Mouse (Mus musculus) midbrain, embryonic 11.5 days (tissue): ENCODE measurements around the gene Tmem114. TPM values are rescaled to one million over a fixed set of nuclear protein-coding genes. Genes with fewer than 3 reads are reported as not detected.
A peak's percentile ranks its signal among the peaks of the same experiment; 100 is the strongest.

Source experiments
- ATAC-seq: fragments of 200-750 bp; cut with Nextera tagmentation; 2 replicates; pipeline ENCODE4 v1.8.0; 2017; ENCODE audit warnings: moderate TSS enrichment, moderate library complexity; ENCODE audit not compliant: low FRiP score
- DNase-seq: peaks from one replicate; pipeline ENCODE4 v3.0.0; 2015; ENCODE audit warnings: low spot score; ENCODE audit errors: missing footprints
- H3K27ac ChIP-seq: fragments of 300-500 bp; sonication (generic); 2 replicates; pipeline ENCODE4 v1.5.1; 2014; ENCODE audit warnings: low read depth, low read length
- H3K27me3 ChIP-seq: fragments of 300-500 bp; sonication (generic); 2 replicates; pipeline ENCODE4 v1.6.1; 2014; ENCODE audit warnings: mild to moderate bottlenecking, low read length, moderate library complexity, mixed read lengths; ENCODE audit not compliant: control insufficient read depth, insufficient read depth
- H3K36me3 ChIP-seq: fragments of 300-500 bp; sonication (generic); 2 replicates; pipeline ENCODE4 v1.6.1; 2014; ENCODE audit warnings: mild to moderate bottlenecking, low read length, moderate library complexity, mixed read lengths; ENCODE audit not compliant: control insufficient read depth, insufficient read depth
- H3K4me1 ChIP-seq: fragments of 300-500 bp; sonication (generic); 2 replicates; pipeline ENCODE4 v1.6.1; 2014; ENCODE audit warnings: low read length; ENCODE audit not compliant: control insufficient read depth, insufficient read depth
- H3K4me2 ChIP-seq: fragments of 300-500 bp; sonication (generic); 2 replicates; pipeline ENCODE4 v1.6.1; 2014; ENCODE audit warnings: mild to moderate bottlenecking, moderate library complexity
- H3K4me3 ChIP-seq: fragments of 300-500 bp; sonication (generic); 2 replicates; pipeline ENCODE4 v1.5.1; 2014; ENCODE audit warnings: low read depth, low read length
- H3K9ac ChIP-seq: fragments of 300-500 bp; sonication (generic); 2 replicates; pipeline ENCODE4 v1.6.1; 2014; ENCODE audit warnings: low read length
- H3K9me3 ChIP-seq: fragments of 300-500 bp; sonication (generic); 2 replicates; pipeline ENCODE4 v1.6.1; 2016; ENCODE audit warnings: low read length; ENCODE audit not compliant: control insufficient read depth
- WGBS: fragments of 180-500 bp; shearing (Covaris S2); extraction: QIAGEN DNeasy Blood & Tissue Kit; methylation state at CpG from one replicate; pipeline ENCODE4 v1.1.7; 2014; 5-methylcytosine and 5-hydroxymethylcytosine counted together
- polyA plus RNA-seq: library from polyadenylated mRNA; unstranded; fragments of >200 nt; fragmentation: Nextera tagmentation; extraction: Ambion mirVana; gene quantifications from 2 replicates; pipeline ENCODE4 v1.2.1, GENCODE M21; 2014

The Tmem114 gene
- polyA plus RNA-seq: not detected in 2 replicates

- Histone ChIP-seq H3K4me1 (peaks cover 4% of the 10 kb centered on the region), H3K36me3 (no peaks in the 10 kb centered on the region), H3K27me3 (peaks cover 35% of the 10 kb centered on the region), H3K4me2 (peak within 1 kb of the TSS; percentile 65), H3K9me3 (no peaks in the 10 kb centered on the region), H3K9ac (peak within 1 kb of the TSS; percentile 40), H3K27ac (no peak within 1 kb of the TSS), H3K4me3 (peak within 1 kb of the TSS; percentile 33)
- 2% methylated on average over 16 of the region's 16 CpGs for WGBS
- DNase-seq: no peak
- 0 out of 2 replicates have a peak, but pooled peaks have one; percentile 44 for ATAC-seq
Observed at GRCm38 (mm10) chr16:8424971-8425330, at the start of gene Tmem114. Gene Tmem114, minus strand, starts transcription at chr16:8425136.

GRCm38 (mm10) chr16:8470603-8471481 lies 45.9 kb upstream of the Tmem114 start, which contains the start of gene Mettl22:
Gene Mettl22, plus strand, starts transcription at chr16:8470788.
- H3K4me1 ChIP-seq: peaks cover 3% of the 10 kb centered on the region; the same call in 1 of the 2 replicates
- no peaks in the 10 kb centered on the region for H3K36me3 ChIP-seq
- H3K4me3 ChIP-seq: peak within 1 kb of the TSS; percentile 78
- DNase-seq (peak; percentile 99), ATAC-seq (peak; percentile 97)
- no peaks in the 10 kb centered on the region for H3K9me3 ChIP-seq
- peak within 1 kb of the TSS; percentile 77 for H3K4me2 ChIP-seq
- under 1% methylated on average over 48 of the region's 48 CpGs for WGBS
- peak within 1 kb of the TSS; percentile 84 for H3K9ac ChIP-seq
- peak within 1 kb of the TSS; percentile 35; the same call in 1 of the 2 replicates for H3K27ac ChIP-seq
- no peaks in the 10 kb centered on the region for H3K27me3 ChIP-seq

- H3K27ac ChIP-seq: no peak overlapping the region
- H3K9ac ChIP-seq: no peak overlapping the region
Observed at GRCm38 (mm10) chr16:8470132-8470531, 45.2 kb upstream of the Tmem114 start.

GRCm38 (mm10) chr16:8459098-8459497 lies 34.2 kb upstream of the Tmem114 start:
- Histone ChIP-seq H3K36me3 (no peaks in the 10 kb centered on the region), H3K4me3 (no peak overlapping the region), H3K27me3 (no peaks in the 10 kb centered on the region), H3K4me2 (no peak overlapping the region), H3K9me3 (no peaks in the 10 kb centered on the region), H3K4me1 (no peaks in the 10 kb centered on the region), H3K9ac (no peak overlapping the region), H3K27ac (no peak overlapping the region)
- WGBS: 35% methylated on average over 6 of the region's 6 CpGs
- DNase-seq (peak; percentile 96), ATAC-seq (no peak)

More at GRCm38 (mm10) chr16:8470132-8470531, 45.2 kb upstream of the Tmem114 start:
- Histone ChIP-seq H3K4me3 (no peak overlapping the region), H3K4me1 (peaks cover 3% of the 10 kb centered on the region; the same call in 1 of the 2 replicates), H3K36me3 (no peaks in the 10 kb centered on the region), H3K9me3 (no peaks in the 10 kb centered on the region), H3K27me3 (no peaks in the 10 kb centered on the region), H3K4me2 (peak overlapping the region; percentile 77)
- DNase-seq (no peak), ATAC-seq (peak; percentile 60)
- 83% methylated on average over 2 of the region's 2 CpGs for WGBS

- no peaks in the 10 kb centered on the region for H3K27me3 ChIP-seq
- 87% methylated on average over 4 of the region's 4 CpGs for WGBS
- no peaks in the 10 kb centered on the region for H3K9me3 ChIP-seq
- H3K4me2 ChIP-seq: no peak overlapping the region
- H3K4me1 ChIP-seq: no peaks in the 10 kb centered on the region
- no peak overlapping the region for H3K27ac ChIP-seq
- DNase-seq (no peak), ATAC-seq (no peak)
- no peaks in the 10 kb centered on the region for H3K36me3 ChIP-seq
- H3K4me3 ChIP-seq: no peak overlapping the region
- H3K9ac ChIP-seq: no peak overlapping the region
Observed at GRCm38 (mm10) chr16:8458391-8458790, 33.5 kb upstream of the Tmem114 start.

GRCm38 (mm10) chr16:8455221-8455620 lies 30.3 kb upstream of the Tmem114 start:
- H3K36me3 ChIP-seq: no peaks in the 10 kb centered on the region
- WGBS: 77% methylated on average over 2 of the region's 2 CpGs
- no peak overlapping the region for H3K4me3 ChIP-seq
- no peaks in the 10 kb centered on the region for H3K4me1 ChIP-seq
- no peak for ATAC-seq
- H3K27ac ChIP-seq: no peak overlapping the region
- no peak overlapping the region for H3K9ac ChIP-seq
- DNase-seq: no peak
- H3K9me3 ChIP-seq: no peaks in the 10 kb centered on the region
- H3K4me2 ChIP-seq: no peak overlapping the region
- no peaks in the 10 kb centered on the region for H3K27me3 ChIP-seq

GRCm38 (mm10) chr16:8453301-8453700 lies 28.4 kb upstream of the Tmem114 start:
- WGBS: 96% methylated on average over 2 of the region's 2 CpGs
- Histone ChIP-seq H3K9me3 (no peaks in the 10 kb centered on the region), H3K9ac (no peak overlapping the region), H3K4me2 (no peak overlapping the region), H3K4me3 (no peak overlapping the region), H3K4me1 (no peaks in the 10 kb centered on the region), H3K27ac (no peak overlapping the region), H3K36me3 (no peaks in the 10 kb centered on the region), H3K27me3 (no peaks in the 10 kb centered on the region)
- ATAC-seq: no peak
- no peak for DNase-seq

GRCm38 (mm10) chr16:8446256-8446655 lies 21.3 kb upstream of the Tmem114 start:
- Histone ChIP-seq H3K4me2 (no peak overlapping the region), H3K27ac (no peak overlapping the region), H3K36me3 (no peaks in the 10 kb centered on the region), H3K9me3 (no peaks in the 10 kb centered on the region), H3K9ac (no peak overlapping the region), H3K27me3 (no peaks in the 10 kb centered on the region), H3K4me3 (no peak overlapping the region), H3K4me1 (no peaks in the 10 kb centered on the region)
- 92% methylated on average over 6 of the region's 6 CpGs for WGBS
- DNase-seq (no peak), ATAC-seq (no peak)

- H3K4me2 ChIP-seq: no peak overlapping the region
- no peaks in the 10 kb centered on the region for H3K4me1 ChIP-seq
- H3K4me3 ChIP-seq: no peak overlapping the region
- 86% methylated on average over 7 of the region's 7 CpGs for WGBS
- H3K27ac ChIP-seq: no peak overlapping the region
- DNase-seq (no peak), ATAC-seq (no peak)
- H3K36me3 ChIP-seq: no peaks in the 10 kb centered on the region
- no peak overlapping the region for H3K9ac ChIP-seq
- no peaks in the 10 kb centered on the region for H3K27me3 ChIP-seq
- H3K9me3 ChIP-seq: no peaks in the 10 kb centered on the region
Observed at GRCm38 (mm10) chr16:8444911-8445310, 20.0 kb upstream of the Tmem114 start.
